Mouse (Mus musculus) T-helper 2 cell (primary cell): Measurements from ENCODE around the gene Cep72.
"Not testable (repeated sequence)": the region's sequence is repeated elsewhere in the genome, so short reads cannot be mapped to it uniquely, and the experiment has no call there.

Experiments
- in situ Hi-C: fragments of 300-600 bp; cut with MboI, MseI; formaldehyde crosslinking; loops from one replicate; pipeline ENCODE4 v1.15.1; 2025; ENCODE audit warnings: high pct_unique_total_duplicates

Cep72 gene

GRCm38 (mm10) chr13:74031133-74031532 is 31.0 kb downstream of the Cep72 start:
- in situ Hi-C loops = no loop called here

DNA sequence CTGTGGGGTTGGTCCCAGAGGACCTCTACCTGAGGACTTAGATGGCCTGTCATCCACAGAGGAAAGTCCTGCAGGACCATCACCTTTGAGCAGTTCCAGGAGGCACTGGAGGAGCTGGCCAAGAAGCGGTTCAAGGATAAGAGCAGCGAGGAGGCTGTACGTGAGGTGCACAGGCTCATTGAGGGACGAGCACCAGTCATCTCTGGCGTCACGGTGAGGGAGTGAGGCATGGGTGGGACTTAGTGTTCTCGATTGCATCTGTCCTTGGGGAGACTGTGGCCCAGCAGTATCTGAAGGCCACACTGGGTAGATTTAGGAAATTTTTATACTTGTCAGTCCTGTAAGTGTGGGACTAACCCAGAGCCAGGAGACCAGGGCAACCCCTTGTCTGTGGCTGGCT is 31.4 kb downstream of the Cep72 start:
- in situ Hi-C loops = no loop called here

- in situ Hi-C loops = no loop called here
These were observed 33.1 kb downstream of the Cep72 start for GRCm38 (mm10) chr13:74029013-74029412.

- in situ Hi-C loops = no loop called here
These were observed 34.0 kb downstream of the Cep72 start for GRCm38 (mm10) chr13:74028116-74028515.

DNA sequence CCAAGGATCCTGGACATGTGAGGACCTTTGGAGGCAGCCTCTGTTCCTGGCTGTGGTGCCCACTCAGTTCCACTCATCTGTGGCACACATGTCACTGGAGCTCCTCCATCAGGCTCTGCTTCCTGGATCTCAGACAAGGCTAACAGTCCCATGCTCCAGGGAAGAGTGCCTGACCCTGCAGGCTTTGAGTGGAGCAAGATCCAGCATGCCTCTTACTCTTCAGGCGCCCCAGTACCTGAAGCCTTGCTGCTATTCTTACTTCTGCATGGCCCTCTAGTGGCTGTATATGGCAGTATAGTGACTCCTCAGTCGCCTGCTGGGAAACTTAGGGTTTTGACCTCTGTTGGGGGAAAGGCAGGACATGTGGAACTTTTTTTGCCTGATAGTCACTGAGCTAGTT is 35.9 kb downstream of the Cep72 start:
- in situ Hi-C loops = no loop called here

DNA sequence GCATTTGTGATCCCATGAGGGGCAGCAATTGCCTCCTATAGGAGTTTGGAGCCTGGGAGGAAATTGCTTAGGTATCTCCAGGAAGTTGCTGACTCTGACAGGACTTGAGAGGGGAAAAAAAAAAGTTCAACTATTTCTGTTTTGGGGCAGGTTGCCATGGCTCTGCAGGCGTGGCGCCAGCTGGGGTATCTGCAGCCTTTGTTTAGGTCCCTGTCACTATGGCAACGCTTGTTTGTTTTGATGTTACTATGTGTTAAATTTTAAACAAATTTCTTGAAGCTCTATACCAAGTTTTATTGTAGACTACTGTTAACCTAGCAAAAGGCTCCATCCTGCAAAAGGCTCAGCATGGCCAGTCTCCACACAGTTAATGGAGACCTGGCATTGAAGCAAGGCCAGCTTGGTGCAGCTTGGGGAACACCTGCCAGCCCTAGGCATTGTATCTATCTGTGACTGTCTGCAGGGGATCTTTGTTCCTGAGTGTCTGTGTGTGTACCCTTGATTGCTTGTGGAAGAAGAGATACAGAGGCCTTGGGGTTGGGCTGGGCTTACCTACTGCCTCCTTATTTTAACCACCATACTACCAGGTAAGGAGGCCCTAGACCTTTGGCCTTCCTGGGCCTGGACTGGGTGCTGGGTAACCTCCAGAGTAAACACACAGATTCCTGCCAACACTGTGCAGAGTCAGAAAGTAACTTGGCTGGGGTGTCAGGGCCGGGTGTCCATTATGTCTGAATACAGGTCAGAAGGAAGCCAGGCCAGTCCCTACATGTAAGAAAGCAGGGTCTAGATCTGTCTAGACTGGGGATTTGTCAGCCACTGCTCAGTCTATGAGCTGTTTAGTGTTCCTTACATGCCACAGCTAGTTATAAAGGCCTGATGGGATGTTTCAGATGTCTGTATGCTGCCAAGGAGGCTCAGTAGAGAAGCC is 36.7 kb downstream of the Cep72 start:
- in situ Hi-C loops = no loop called here

DNA sequence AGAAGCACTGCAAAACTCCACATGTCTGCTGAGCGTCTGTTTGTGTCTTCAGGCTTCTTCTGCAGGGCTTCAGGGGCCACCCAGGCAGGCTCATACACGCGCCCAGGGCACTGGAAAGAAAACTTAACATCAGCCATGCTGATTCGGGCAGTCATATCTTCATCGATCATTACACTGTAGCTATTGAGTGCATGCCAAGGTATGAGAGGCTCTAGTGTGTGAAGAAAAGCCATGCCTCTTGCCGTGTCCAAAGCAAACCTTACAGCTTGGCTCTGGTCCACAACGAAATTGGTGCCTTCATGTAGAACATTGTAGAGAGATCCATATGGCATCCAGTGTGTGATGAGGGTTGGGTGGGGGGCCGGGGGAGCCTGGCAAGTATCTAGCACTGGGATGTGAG is 43.1 kb downstream of the Cep72 start:
- in situ Hi-C loops = not testable (repeated sequence)

GRCm38 (mm10) chr13:74017426-74017825 is 44.7 kb downstream of the Cep72 start:
- in situ Hi-C loops = no loop called here

- in situ Hi-C loops = no loop called here
These were observed 46.2 kb downstream of the Cep72 start for GRCm38 (mm10) chr13:74015908-74016307.

- in situ Hi-C loops = no loop called here
These were observed 51.4 kb downstream of the Cep72 start for GRCm38 (mm10) chr13:74010678-74011077.

DNA sequence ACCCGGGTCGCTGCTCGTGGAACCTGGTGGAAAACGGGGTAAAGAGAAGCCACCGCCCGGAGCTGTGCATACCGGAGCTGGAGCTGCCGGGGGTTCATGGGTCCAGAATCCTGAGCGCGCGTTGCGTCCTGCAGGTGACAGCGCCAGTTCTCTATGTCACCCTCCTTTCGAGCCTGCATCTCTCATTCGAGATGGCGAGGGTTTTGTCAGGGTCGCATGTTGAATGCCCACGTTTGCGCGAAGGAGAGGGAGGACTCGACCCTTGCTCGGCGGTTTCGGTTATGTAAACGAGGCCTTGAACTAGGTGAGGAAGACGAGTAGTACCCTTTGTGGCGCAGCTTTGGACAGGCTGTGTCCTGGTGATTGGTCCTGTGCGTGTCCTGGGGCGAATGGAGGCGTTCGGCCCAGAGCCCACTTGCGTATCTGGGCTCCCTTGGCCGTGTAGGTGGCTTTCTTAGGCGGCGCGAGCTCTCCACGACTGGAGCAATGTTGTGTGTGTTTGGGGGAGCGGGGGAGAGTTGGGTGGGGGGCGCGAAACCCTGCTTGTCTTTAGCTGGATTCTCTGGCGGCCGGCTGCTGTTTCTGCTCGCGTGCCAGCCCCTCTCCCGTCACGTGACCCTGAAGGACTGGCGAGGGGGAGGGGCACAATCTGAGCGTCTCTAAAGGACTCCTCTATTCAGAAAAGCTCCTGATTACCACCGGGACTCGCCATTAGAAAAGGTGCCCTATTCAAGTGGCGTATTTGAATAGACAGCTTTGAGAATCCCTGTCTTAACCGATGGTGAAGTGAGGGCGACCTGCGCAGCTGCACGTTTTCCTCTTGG is 52.1 kb downstream of the Cep72 start:
- in situ Hi-C loops = no loop called here

- in situ Hi-C loops = no loop called here
These were observed 53.0 kb downstream of the Cep72 start, which contains the start of gene Tppp for GRCm38 (mm10) chr13:74008948-74009718. Gene Tppp (plus strand): TSS chr13:74009407.

GRCm38 (mm10) chr13:74008216-74008615 is 53.9 kb downstream of the Cep72 start:
- in situ Hi-C loops = not testable (repeated sequence)

DNA sequence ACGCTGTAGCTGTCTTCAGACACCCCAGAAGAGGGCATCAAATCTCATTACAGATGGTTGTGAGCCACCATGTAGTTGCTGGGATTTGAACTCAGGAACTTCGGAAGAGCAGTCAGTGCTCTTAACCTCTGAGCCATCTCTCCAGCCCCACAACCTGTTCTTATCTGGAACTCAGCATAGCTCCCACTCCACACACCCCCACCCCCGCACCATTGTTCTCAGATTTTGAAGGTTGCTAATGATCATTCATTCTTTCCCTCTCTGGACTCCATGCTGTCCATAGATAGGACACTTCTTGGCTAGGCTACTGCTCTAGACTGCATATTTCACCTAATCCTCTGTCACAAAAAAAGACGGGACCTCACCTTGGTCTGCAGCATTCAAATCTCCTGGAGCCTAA is 55.2 kb downstream of the Cep72 start:
- in situ Hi-C loops = not testable (repeated sequence)

GRCm38 (mm10) chr13:74001492-74001891 is 60.6 kb downstream of the Cep72 start:
- in situ Hi-C loops = no loop called here

DNA sequence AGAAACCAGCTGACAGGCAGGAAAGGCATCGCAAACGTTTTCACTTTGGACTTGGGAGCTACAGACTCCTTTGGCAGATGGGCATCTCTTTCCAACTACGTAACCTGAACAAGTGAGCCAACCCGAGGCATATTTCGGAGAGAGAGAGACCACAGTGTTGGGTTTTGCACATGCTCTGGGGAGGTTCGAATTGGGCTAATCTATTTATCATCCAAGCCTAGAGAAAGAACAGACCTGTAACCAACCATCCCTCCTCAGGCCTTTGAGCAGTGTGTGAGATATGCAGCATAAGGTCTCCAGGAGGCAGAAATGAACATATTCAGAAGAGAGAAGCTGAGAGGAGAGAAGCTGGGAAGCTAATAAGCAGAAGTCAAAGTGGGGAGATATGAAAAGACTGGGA is 61.1 kb downstream of the Cep72 start:
- in situ Hi-C loops = no loop called here

DNA sequence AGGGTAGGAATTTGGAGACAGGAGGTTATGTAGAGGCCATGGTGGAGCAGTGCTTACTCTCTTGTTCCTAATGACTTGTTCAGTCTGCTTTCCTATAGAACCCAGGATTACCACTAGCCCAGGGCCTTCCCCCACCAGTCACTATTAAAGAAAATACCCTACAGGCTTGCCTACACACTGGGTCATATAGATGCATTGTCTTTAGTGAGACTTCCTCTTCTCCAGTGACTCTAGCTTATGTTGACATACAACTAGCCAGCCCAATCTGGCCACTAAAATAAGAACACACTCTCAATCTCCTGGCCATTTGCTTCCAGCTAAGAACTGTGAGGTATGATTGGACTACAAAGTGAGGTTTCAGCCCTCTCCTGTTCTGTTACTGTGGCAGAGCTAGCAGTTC is 61.6 kb downstream of the Cep72 start:
- in situ Hi-C loops = no loop called here

- in situ Hi-C loops = no loop called here
These were observed 65.6 kb downstream of the Cep72 start for GRCm38 (mm10) chr13:73996456-73996855.

DNA sequence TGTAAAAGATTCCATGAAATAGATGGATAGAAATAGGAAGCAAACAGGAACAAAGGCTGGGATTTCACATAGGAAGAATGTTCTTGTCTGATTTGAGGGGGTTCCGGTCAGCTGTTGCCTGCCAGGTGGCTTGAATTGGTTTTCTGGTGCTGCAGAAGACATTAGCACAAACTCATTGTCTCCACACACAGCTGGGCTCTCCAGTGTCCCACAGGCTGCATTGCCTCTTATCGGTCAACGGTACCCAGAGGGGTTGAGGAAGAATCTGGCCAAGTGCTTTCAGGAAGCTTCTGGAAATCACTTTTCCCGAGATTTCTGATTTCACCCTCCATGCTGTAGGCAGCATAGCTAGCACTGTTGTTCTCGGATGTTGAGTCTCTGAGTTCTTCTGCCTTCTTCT is 70.8 kb downstream of the Cep72 start:
- in situ Hi-C loops = no loop called here

GRCm38 (mm10) chr13:73990761-73991160 is 71.3 kb downstream of the Cep72 start:
- in situ Hi-C loops = no loop called here

GRCm38 (mm10) chr13:73990325-73990724 is 71.8 kb downstream of the Cep72 start:
- in situ Hi-C loops = no loop called here
